Mouse (Mus musculus) 416B (cell line): ENCODE measurements around the gene Erbb4.
"Not testable (repeated sequence)": the region's sequence is repeated elsewhere in the genome, so short reads cannot be mapped to it uniquely, and the experiment has no call there.

Experiments
- DNase-seq: peaks from one replicate; pipeline ENCODE4 v3.0.0; 2011; ENCODE audit warnings: low read depth

Erbb4 gene

GRCm38 (mm10) chr1:68860341-68860740 is 247.5 kb downstream of the Erbb4 start:
- no peak for DNase-seq

GRCm38 (mm10) chr1:68859480-68859879 is 248.4 kb downstream of the Erbb4 start:
- no peak for DNase-seq

- DNase-seq: no peak
Measured at GRCm38 (mm10) chr1:68839352-68839751, 268.5 kb downstream of the Erbb4 start.

GRCm38 (mm10) chr1:68834686-68835085 is 273.2 kb downstream of the Erbb4 start:
- no peak for DNase-seq

- no peak for DNase-seq
Measured at GRCm38 (mm10) chr1:68832101-68832500, 275.8 kb downstream of the Erbb4 start.

GRCm38 (mm10) chr1:68831575-68831974 is 276.3 kb downstream of the Erbb4 start:
- DNase-seq: no peak

- no peak for DNase-seq
Measured at GRCm38 (mm10) chr1:68830501-68831239, 277.2 kb downstream of the Erbb4 start.

GRCm38 (mm10) chr1:68823116-68823644 is 284.7 kb downstream of the Erbb4 start:
- no peak for DNase-seq

GRCm38 (mm10) chr1:68806711-68807110 is 301.1 kb downstream of the Erbb4 start:
- no peak for DNase-seq

GRCm38 (mm10) chr1:68787409-68788015 is 320.3 kb downstream of the Erbb4 start:
- no peak for DNase-seq

- no peak for DNase-seq
Measured at GRCm38 (mm10) chr1:68780653-68781052, 327.2 kb downstream of the Erbb4 start.

GRCm38 (mm10) chr1:68780032-68780431 is 327.8 kb downstream of the Erbb4 start:
- no peak for DNase-seq

- not testable (repeated sequence) for DNase-seq
Measured at GRCm38 (mm10) chr1:68766095-68766494, 341.8 kb downstream of the Erbb4 start.

GRCm38 (mm10) chr1:68762456-68762855 is 345.4 kb downstream of the Erbb4 start:
- DNase-seq: no peak

- no peak for DNase-seq
Measured at GRCm38 (mm10) chr1:68748976-68749375, 358.9 kb downstream of the Erbb4 start.

GRCm38 (mm10) chr1:68681478-68681877 is 426.4 kb downstream of the Erbb4 start:
- no peak for DNase-seq

- DNase-seq: no peak
Measured at GRCm38 (mm10) chr1:68674667-68675066, 433.2 kb downstream of the Erbb4 start.

GRCm38 (mm10) chr1:68666831-68667601 is 440.8 kb downstream of the Erbb4 start:
- DNase-seq: no peak

- no peak for DNase-seq
Measured at GRCm38 (mm10) chr1:68590475-68590874, 517.4 kb downstream of the Erbb4 start.

GRCm38 (mm10) chr1:68573851-68574540 is 533.9 kb downstream of the Erbb4 start:
- DNase-seq: no peak

- no peak for DNase-seq
Measured at GRCm38 (mm10) chr1:68570924-68571323, 536.9 kb downstream of the Erbb4 start.

- DNase-seq: no peak
Measured at GRCm38 (mm10) chr1:68542942-68543341, 564.9 kb downstream of the Erbb4 start.
